Mouse (Mus musculus) left cerebral cortex, postnatal 14 days (tissue): ENCODE data around the gene Pqbp1. TPM values are rescaled to one million over a fixed set of nuclear protein-coding genes. Genes with fewer than 3 reads are reported as not detected.
"Not testable (repeated sequence)": the region's sequence is repeated elsewhere in the genome, so short reads cannot be mapped to it uniquely, and the experiment has no call there.

Source experiments
- DNase-seq, 2 experiments: peaks; one replicate each; pipeline ENCODE4 v3.0.0; 2021 to 2022; ENCODE audit warnings: low spot score in 2 of 2, mixed read lengths in 1 of 2
- intact Hi-C: fragments of 180-260 bp; cut with DNase I; formaldehyde crosslinking; loops from one replicate; pipeline ENCODE4 v1.15.1; 2025
- long read RNA-seq, 2 experiments: library from polyadenylated mRNA; stranded (forward); transcript quantifications; one replicate each; pipeline ENCODE4 v2.0.0; 2021
- total RNA-seq, 2 experiments: library from RNA; stranded (reverse); gene quantifications; 2 replicates each; pipeline ENCODE4 v1.2.3; 2021

Gene Pqbp1
- 10 to 100 TPM; 79.9 to 80.4 TPM for total RNA-seq
- long read RNA-seq, experiment 1, transcript Pqbp1-203 (7 exons, 1,148 nt), result major isoform, 22 of 48 reads
- long read RNA-seq, experiment 1, transcript Pqbp1-201 (7 exons, 1,104 nt), result minor isoform, 15 of 48 reads
- long read RNA-seq, experiment 1, partial matches to known transcripts, result 2 of 48 reads
- long read RNA-seq, experiment 1, other reads (novel, unspliced or antisense), result 3 of 48 reads
- long read RNA-seq, experiment 2, transcript Pqbp1-203 (7 exons, 1,148 nt), result minor isoform, 10 of 34 reads
- long read RNA-seq, experiment 2, transcript Pqbp1-201 (7 exons, 1,104 nt), result major isoform, 12 of 34 reads
- long read RNA-seq, experiment 2, partial matches to known transcripts, result 0 of 34 reads
- long read RNA-seq, experiment 2, other reads (novel, unspliced or antisense), result 8 of 34 reads

DNA sequence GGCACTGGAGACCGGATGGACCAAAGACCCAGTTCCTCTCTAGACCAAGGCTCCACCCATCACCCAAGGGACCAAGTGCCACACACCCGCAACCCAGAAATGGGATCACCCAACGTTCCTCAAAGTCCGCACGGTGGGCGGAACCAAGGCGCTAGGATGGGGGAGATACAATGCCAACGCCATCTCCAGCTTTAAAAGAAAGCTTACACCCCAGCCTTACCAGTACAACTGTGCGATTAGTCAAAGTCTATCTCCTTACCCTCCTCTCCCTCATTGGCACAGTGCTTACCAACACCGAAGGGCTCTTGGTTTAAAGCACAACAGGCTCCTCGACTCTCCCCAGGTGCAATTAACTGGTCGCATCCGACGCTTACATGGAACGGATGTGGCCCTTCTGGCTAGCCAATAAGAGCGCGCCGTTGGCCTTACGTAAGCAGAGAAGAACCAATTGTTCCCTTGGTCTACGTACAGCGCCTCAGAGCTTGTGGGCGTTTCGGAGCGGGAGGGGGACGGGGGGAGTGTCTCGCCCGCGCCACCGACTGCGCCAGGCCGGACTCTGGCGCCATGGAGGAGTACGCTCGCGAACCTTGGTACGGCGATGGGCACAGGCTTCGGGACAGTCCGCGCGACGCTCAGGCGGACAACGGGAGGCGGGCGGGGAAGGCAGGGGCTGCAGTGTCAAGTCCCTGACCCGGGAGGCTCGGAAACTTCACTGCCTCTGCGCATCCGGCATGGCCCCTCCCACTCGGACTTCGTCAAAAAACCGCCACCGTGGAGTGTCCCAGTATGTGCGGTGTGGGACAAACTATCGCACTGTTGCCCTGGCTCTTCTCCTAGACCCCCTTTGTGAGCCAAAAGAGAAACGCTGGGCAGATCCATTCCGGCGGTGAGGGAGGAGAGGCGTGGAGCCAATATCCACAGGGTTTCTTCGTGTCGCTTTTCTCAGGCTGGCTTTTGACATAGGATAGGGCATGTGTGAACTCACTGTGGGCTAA lies at the start of gene Pqbp1, which contains the start of gene Timm17b:
TSS of gene Pqbp1 (minus strand) at position 390 of the 995 bp plus-strand sequence.
TSS of gene Timm17b (plus strand) at position 478 of the 995 bp plus-strand sequence.
- DNase-seq, result peak; percentile 88 to 91
- intact Hi-C loops, result loop anchor here (2.0 kb wide), 1 partner anchor 20 kb away; the partner anchor contains the start of gene Pim2

DNA sequence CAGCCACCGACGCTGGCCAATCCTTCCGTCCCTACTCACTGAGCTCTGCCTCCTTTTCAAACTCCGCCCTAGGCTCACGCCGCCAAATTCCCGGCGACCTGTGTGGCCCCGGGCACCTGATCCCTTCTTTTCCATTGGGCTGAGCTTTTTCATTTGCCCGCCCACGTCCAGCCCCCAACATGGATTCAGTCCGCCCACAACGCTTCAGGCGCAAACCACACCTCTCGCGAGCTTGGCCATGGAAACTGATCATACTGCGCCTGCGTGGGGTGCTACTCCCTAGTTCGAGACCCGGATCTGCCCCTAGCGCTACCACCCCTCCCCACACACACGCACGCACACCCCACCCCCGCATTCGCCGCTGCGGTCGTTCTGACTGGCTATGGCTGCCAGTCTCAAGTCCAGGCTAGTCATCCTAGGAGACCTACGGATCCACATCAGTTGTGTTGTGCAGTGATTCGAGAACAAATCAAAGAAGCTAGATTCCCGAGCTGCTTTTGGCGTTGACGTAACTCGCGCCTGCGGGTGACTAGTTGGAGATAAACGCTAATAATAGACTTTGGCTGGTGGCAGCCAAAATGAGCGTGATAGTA lies 48.9 kb upstream of the Pqbp1 start:
- intact Hi-C loops, result no loop called here
- peak; percentile 93 to 98 for DNase-seq

DNA sequence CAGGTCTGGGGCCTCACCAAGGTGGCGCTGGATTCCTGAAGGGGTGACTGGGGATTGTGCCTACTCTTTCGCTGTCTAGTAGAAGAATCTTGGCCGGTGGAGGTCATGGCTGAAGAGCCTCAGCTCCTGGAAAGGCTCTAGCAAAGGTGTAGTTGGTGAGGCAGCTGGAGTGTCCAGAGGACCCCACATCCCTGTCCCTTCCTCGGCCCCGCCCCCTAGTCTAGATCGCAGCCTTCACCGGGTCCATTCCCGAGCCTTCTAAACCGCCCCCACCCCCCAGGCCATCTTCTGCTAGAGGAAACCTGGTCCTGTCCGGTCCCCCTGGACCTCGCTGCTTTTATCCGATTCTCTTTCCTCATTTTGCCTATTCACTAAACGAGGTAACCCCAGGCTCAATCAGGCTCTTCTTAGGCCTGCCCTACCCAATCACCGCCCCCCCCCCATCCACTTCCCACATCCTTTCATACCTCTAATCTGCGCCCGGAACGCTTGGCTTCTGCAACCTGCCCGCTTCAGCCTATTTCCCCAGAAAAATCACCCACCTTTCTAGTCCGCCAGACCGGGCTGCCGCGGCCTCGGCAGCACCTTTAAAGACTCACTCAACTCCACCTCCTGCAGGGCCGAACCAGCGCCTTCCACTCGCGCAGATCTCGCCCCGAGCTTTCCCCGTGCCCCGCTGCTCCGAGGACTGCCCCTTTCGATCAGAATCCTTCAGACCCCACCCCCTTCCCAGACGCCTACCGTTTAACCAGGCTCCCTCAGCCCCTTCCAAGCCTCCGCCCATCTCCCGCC lies 48.2 kb upstream of the Pqbp1 start, which contains the start of gene Hdac6:
TSS of gene Hdac6 (minus strand) at position 782 of the 792 bp plus-strand sequence.
- DNase-seq, result no peak
- intact Hi-C loops, result no loop called here

DNA sequence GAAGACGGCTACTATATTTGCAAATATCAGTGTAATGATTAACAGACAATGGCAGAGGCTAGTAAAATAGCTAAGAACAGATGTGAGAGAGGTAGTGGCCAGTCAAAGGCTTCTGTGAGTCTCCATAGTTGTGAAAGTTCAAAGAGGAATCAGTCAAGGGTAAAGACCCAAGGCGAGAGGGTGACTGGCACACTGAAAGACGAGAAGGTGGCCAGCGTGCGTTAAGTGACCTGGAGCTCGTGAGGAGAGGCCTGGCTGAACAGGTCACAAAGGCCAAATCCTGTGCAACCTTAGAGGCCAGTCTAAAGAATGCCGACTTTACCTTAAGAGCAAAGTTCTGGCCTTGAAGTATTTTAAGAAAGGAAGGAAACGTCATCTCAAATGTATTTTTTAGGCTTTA lies 46.5 kb upstream of the Pqbp1 start:
- no peak for DNase-seq
- intact Hi-C loops, result no loop called here

DNA sequence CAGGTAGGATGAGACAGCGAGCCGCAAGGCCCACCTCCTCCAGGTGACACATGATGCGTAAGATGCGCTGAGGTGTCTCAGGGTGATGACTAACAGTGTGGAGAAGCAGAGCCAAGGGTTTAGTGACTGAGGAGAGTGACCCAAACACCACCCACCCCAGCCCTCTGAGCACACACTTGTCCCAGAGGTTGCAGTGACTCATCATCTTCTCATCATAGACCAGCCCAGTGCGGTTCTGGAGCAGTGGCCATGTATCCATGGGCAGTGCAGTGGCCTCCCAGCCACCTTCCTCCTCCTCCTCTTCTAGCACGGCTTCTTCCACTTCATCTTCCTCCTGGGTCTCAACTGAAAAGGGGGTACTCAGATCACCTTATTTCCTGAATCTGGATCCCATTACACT lies 38.6 kb upstream of the Pqbp1 start:
- DNase-seq, result no peak
- intact Hi-C loops, result loop anchor here (10.0 kb wide), 1 partner anchor 63 kb away; the partner anchor contains the start of gene Pim2

DNA sequence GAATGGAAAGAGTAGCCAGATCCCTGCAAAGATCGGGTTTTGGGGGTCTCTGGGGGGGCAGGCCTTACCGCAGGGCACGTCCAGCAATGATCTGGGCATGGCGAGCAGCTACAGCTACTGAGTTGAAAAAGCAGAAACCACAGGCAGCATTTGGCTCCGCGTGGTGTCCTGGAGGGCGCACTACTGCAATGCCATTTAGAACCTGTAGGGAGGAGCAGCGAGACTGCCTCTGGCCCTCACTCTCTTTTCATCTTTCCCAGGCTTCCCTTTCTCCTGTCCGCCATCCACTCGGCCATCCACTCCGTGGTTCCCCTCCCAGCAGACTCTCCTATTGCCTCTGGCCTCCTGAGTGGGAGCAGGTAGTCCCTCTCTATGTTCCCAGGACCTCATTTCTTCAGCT lies 37.8 kb upstream of the Pqbp1 start:
- intact Hi-C loops, result loop anchor here (10.0 kb wide), 1 partner anchor 62 kb away; the partner anchor contains the start of gene Pim2
- no peak for DNase-seq

DNA sequence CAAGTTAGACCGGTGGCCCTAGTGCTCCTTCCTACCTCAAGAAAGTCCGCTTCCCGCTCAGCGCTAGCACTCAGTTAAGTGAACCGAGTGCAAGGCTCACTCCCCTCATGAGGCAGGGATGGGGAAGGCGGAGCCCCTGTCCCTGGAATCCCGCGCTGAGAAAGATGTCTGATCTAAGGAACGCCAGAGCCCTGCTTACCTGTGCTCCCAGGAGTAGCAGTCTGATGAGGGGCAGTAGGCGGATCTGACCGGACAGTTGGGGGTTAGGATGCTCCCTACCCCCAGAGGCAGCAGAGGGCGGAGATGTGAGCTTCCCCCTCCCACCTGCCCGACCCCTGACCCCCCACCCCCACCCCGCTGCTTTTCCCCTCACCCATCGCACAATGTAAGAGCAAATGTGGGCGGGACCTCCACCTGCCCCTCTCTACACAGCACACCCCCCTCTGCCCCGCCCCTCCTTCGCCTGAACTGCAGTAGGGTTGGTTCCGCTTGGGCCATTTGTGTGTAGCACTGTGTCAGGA lies 29.3 kb upstream of the Pqbp1 start, which contains the start of gene Eras:
TSS of gene Eras (minus strand) at position 338 of the 521 bp plus-strand sequence.
- DNase-seq, result no peak
- intact Hi-C loops, result loop anchor here (10.0 kb wide), 1 partner anchor 206 kb away; the partner anchor contains the start of gene Wdr13

DNA sequence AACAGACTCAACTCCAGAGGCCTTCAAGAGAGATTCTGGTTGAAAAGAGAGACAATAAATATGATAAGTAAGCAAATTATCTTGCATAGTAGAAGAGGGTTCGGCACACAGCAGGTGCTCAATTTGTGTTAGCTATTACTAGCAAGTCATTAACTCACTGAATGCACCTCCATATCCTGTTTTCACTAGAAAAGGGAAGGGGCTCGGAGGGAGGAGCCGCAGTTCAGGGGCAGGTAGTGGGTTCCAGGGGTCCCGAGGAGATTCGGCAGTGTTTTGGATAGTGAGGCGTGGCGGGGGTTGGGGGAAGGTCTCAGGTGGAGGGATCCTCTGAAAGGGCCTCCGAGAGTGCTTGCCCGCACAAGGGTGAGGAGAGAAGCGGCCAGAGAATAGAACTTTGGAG lies 28.0 kb upstream of the Pqbp1 start:
- intact Hi-C loops, result loop anchor here (10.0 kb wide), 1 partner anchor 208 kb away; the partner anchor contains the start of gene Wdr13
- DNase-seq, result no peak

DNA sequence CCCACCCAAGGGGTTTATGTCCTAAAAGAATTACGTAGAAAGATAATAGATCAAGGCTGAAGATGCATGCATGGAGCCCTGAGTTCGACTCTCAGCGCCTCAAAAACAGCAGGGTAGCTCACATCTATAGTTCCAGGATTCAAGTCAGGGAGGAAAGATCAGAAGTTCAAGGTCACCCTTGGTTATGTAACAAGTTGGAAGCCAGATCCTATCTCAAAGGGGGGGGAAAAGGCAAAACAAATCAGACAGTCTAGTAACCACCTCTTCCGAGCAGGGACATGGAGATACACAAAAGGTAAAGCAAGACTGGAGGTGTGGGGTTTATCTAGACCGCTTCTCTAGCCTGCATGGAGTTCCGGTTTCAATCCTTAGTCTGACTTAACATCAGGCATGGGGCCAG lies 27.2 kb upstream of the Pqbp1 start:
- intact Hi-C loops, result loop anchor here (10.0 kb wide), 1 partner anchor 209 kb away; the partner anchor contains the start of gene Wdr13
- no peak for DNase-seq

DNA sequence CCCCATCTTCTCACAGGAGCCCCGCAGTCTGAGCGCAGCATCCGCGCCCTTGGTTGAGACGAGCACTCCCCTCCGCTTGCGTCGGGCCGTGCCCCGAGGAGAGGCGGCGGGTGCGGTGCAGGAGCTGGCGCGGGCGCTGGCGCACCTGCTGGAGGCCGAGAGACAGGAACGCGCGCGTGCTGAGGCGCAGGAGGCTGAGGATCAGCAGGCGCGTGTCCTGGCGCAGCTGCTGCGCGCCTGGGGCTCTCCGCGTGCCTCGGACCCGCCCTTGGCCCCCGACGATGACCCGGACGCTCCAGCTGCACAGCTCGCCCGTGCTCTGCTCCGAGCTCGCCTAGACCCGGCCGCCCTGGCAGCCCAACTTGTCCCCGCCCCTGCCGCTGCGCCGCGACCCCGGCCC lies 23.0 kb upstream of the Pqbp1 start:
- no peak for DNase-seq

DNA sequence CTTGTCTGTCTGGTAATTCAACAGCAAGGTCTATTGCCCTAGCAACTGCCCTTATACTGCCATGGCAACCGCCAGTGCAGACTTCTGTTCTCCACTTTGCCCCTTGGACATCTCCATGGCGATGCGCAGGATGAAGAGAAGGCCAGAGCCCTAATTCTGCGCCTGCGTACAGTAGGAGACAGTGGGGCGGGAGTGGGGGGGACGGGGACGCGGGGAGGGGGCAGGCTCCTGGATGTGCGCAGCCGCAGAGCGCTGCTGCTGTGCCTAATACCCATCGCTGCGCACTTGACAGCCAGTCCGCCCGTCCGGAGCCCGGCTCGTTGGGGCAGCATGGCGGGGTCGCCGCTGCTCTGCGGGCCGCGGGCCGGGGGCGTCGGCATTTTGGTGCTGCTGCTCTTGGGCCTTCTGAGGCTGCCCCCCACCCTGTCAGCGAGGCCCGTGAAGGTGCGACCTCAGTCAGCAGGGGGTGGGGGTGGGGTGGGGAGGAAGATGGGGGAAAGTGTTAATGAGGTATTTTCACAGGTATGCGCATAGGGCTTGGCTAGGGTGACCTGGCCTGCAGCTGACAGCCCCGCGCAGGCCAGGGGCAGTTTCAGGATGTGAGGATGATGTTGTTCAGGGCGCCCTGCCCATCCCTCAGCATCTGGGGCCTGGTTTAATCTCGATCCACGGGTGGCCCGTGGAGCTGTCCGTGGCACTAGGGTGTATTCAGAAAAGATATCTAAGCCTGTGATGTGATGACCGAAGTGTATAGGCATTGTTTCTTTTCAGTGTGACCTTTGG lies 20.7 kb upstream of the Pqbp1 start, which contains the start of gene Pcsk1n:
TSS of gene Pcsk1n (plus strand) at position 222 of the 783 bp plus-strand sequence.
- intact Hi-C loops, result loop anchor here (10.0 kb wide), 1 partner anchor 215 kb away; the partner anchor contains the start of gene Wdr13
- peak; percentile 44 to 63 for DNase-seq

More for the DNA sequence above, 23.0 kb upstream of the Pqbp1 start:
- intact Hi-C loops, result loop anchor here (10.0 kb wide), 1 partner anchor 213 kb away; the partner anchor contains the start of gene Wdr13

DNA sequence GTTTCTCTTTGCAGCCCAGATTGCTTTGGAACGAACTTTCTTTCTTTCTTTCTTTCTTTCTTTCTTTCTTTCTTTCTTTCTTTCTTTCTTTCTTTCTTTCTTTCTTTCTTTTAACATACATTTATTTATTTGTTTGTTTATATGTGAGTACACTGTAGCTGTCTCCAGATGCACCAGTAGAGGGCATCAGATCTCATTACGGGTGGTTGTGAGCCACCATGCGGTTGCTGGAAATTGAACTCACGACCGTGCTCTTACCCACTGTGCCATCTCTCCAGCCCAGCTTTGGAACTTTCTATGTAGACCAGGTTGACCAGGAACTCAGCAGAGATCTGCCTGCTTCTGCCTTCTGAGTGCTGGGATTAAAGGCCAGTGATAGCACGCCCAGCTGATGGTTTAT lies 18.9 kb upstream of the Pqbp1 start:
- DNase-seq, intact Hi-C loops: not testable (repeated sequence)

DNA sequence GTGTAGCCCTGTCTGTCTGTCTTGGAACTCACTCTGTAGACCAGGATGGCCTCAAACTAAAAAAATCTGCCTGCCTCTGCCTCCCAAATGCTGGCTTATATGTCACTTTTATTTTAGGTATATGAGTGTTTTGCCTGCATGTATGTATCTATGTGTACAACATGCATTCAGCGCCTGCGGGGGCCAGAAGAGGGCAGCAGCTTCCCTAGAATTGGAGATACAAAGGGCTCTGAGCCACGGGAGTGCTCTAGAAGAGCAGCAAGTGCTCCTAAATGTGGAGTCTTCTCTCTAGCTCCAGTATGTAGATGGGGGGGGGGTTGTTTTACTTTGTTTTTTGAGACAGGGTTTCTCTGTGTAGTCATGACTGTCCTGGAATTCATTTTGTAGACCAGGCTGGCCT lies 16.6 kb upstream of the Pqbp1 start:
- intact Hi-C loops, result not testable (repeated sequence)

DNA sequence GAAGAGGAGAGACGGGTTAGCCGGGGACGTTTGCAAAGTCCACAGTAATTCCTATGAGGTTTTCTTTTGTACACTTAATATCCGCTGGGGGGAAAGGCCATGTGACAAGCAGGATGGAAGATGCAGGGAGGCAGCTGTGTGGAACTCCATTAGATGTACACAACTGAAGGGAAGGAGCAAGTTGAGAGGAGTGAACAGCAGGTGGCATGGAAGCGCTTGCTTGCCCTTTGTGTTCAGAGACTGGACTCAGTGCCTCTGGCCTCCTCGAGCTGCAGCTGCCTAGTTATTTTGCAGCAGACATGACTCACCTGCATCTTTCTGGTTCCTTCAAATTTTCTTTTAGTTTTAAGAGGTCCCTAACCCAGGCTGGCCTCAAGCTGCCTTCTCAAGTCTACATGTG lies 11.4 kb upstream of the Pqbp1 start:
- intact Hi-C loops, result loop anchor here (5.0 kb wide), 1 partner anchor 107 kb away; the partner anchor contains the start of gene Glod5
- no peak for DNase-seq

More for the DNA sequence above, 16.6 kb upstream of the Pqbp1 start:
- DNase-seq, result peak in 1 of 2 experiments; percentile 32

DNA sequence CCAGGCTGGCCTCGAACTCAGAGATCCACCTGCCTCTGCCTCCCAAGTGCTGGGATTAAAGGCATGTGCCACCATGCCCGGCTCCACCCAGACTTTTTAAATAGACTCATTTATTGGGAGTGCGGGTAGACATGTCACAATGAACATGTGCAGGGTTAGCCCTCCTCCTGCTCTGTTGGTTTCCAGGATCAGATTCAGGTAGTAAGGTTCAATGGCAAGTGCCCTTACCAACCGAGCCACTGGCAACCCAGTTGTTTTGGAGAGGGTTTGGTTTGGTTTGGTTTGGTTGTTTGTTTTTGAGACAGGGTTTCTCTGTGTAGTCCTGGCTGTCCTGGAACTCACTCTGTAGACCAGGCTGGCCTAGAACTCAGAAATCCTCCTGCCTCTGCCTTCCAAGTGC lies 10.2 kb upstream of the Pqbp1 start, which contains the start of gene Gm10490:
TSS of gene Gm10490 (plus strand) at position 301 of the 400 bp plus-strand sequence.
- DNase-seq, intact Hi-C loops: not testable (repeated sequence)

DNA sequence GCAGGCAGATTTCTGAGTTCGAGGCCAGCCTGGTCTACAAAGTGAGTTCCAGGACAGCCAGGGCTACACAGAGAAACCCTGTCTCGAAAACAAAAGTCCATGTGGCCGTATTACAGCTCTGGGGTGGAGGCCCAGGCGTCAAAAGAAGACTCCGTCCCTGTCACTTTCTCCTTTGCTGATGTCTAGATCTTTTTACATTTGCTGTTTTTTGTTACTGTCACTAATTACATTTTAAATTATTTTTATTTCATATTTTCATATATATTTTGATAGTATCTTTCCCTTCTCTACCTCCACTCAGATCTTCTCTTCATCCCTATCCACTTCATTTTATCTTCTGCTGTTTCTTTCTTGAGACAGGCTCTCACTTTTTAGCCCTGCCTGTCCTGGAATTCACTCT lies 8.7 kb upstream of the Pqbp1 start, which contains the start of gene Gm10491:
TSS of gene Gm10491 (minus strand) at position 101 of the 400 bp plus-strand sequence.
- DNase-seq, result no peak
- intact Hi-C loops, result no loop called here

DNA sequence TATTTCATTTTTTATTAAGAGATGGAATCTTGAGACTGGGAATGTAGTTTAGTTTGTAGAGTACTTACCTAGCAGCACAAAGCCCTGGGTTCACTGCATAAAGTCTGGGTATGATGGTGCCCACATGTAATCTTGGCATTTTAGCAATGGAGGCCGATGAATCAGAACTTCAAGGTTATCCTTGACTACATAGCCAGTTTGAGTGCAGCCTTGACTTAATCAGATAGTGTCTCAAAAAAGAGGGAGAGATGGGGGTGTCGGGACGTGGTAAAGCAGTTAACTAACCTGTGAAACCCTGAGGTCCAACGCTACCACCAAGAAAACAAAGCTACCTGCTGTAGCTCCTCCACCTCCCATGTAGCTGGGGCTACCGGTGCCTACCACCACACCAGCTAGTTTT lies 5.4 kb upstream of the Pqbp1 start:
- DNase-seq, result no peak
- intact Hi-C loops, result no loop called here
